Mouse (Mus musculus) gastrocnemius, postnatal 14 days (tissue): ENCODE results near the gene Cdc6. TPM values are rescaled to one million over a fixed set of nuclear protein-coding genes. Genes with fewer than 3 reads are reported as not detected.

Experiments
- DNase-seq: peaks from one replicate; pipeline ENCODE4 v3.0.0; 2021; ENCODE audit warnings: mixed read lengths
- intact Hi-C: fragments of 180-260 bp; cut with DNase I; formaldehyde crosslinking; loops from one replicate; pipeline ENCODE4 v1.15.1; 2025; ENCODE audit warnings: low total_unique reads
- total RNA-seq, 2 experiments: library from RNA; stranded (reverse); gene quantifications; 2 replicates each; pipeline ENCODE4 v1.2.3; 2021

Gene Cdc6
- total RNA-seq, 2 experiments from 2014 or later: 0.78 to 1.3 TPM

GRCm38 (mm10) chr11:98939953-98940641, 32.5 kb downstream of the Cdc6 start:
- intact Hi-C loops: no loop called here
- peak; percentile 47 for DNase-seq

GRCm38 (mm10) chr11:98940776-98941175, 33.2 kb downstream of the Cdc6 start:
- DNase-seq: peak; percentile 26
- intact Hi-C loops: no loop called here

GRCm38 (mm10) chr11:98941341-98941825, 33.8 kb downstream of the Cdc6 start:
- DNase-seq: peak; percentile 83
- intact Hi-C loops: no loop called here

GRCm38 (mm10) chr11:98941826-98942550, 34.4 kb downstream of the Cdc6 start:
- DNase-seq: peak; percentile 83
- intact Hi-C loops: no loop called here

- intact Hi-C loops: no loop called here
- DNase-seq: peak; percentile 32
These were observed 34.9 kb downstream of the Cdc6 start for GRCm38 (mm10) chr11:98942555-98942922.

- peak; percentile 76 for DNase-seq
- intact Hi-C loops: no loop called here
These were observed 35.5 kb downstream of the Cdc6 start for GRCm38 (mm10) chr11:98942923-98943641.

- intact Hi-C loops: no loop called here
- peak; percentile 53 for DNase-seq
These were observed 36.3 kb downstream of the Cdc6 start for GRCm38 (mm10) chr11:98943741-98944461.

- DNase-seq: no peak
- intact Hi-C loops: no loop called here
These were observed 37.5 kb downstream of the Cdc6 start for GRCm38 (mm10) chr11:98944897-98945604.

- DNase-seq: no peak
- intact Hi-C loops: no loop called here
These were observed 38.0 kb downstream of the Cdc6 start for GRCm38 (mm10) chr11:98945605-98945977.

- intact Hi-C loops: no loop called here
- DNase-seq: no peak
These were observed 40.5 kb downstream of the Cdc6 start for GRCm38 (mm10) chr11:98947969-98948569.

- DNase-seq: peak; percentile 4
- intact Hi-C loops: no loop called here
These were observed 41.8 kb downstream of the Cdc6 start for GRCm38 (mm10) chr11:98949242-98949957.

- intact Hi-C loops: no loop called here
- DNase-seq: peak; percentile 72
These were observed 42.4 kb downstream of the Cdc6 start for GRCm38 (mm10) chr11:98949958-98950460.

GRCm38 (mm10) chr11:98950484-98950883, 42.9 kb downstream of the Cdc6 start:
- intact Hi-C loops: no loop called here
- peak; percentile 21 for DNase-seq

GRCm38 (mm10) chr11:98951026-98951906, 43.7 kb downstream of the Cdc6 start:
- peak; percentile 96 for DNase-seq
- intact Hi-C loops: no loop called here

GRCm38 (mm10) chr11:98952111-98952510, 44.5 kb downstream of the Cdc6 start:
- intact Hi-C loops: no loop called here
- no peak for DNase-seq

GRCm38 (mm10) chr11:98952736-98953135, 45.1 kb downstream of the Cdc6 start:
- DNase-seq: peak; percentile 6
- intact Hi-C loops: no loop called here

- no peak for DNase-seq
- intact Hi-C loops: no loop called here
These were observed 45.8 kb downstream of the Cdc6 start for GRCm38 (mm10) chr11:98953361-98953760.
